In genomic region chr8:124256841-124257240, GRCm38 (mm10) we compare ENCODE assay signal across 8 mouse cellular contexts. TPM values are rescaled to one million over a fixed set of nuclear protein-coding genes. Genes with fewer than 3 reads are reported as not detected.
DNase-seq lines count a peak whose midpoint lies in the region; ATAC-seq and TF ChIP-seq lines count a peak whose summit lies in the region.

No protein-coding gene starts in this region.

- H3K36me3 ChIP-seq in kidney, adult 2 months (ENCODE audit: control insufficient read depth, insufficient read depth, low read length): no peaks in the 10 kb centered on the region
- H3K36me3 ChIP-seq in embryonic facial prominence, embryonic 15.5 days: no peaks in the 10 kb centered on the region
- no peaks in the 10 kb centered on the region for H3K36me3 ChIP-seq in midbrain, embryonic 14.5 days (ENCODE audit: control insufficient read depth, insufficient read depth, low read length)

- H3K4me1 ChIP-seq in kidney, adult 2 months (ENCODE audit: control insufficient read depth, insufficient read depth, low read length): peaks cover 26% of the 10 kb centered on the region
- H3K4me1 ChIP-seq in embryonic facial prominence, embryonic 15.5 days: peaks cover 59% of the 10 kb centered on the region
- peaks cover 34% of the 10 kb centered on the region for H3K4me1 ChIP-seq in midbrain, embryonic 14.5 days (ENCODE audit: control insufficient read depth, insufficient read depth, low read length)

- 0 out of 2 replicates have a peak overlapping the region, but pooled peaks have one; percentile 19 for H3K4me2 ChIP-seq in embryonic facial prominence, embryonic 15.5 days (replicated peaks)
- H3K4me2 ChIP-seq in midbrain, embryonic 14.5 days (ENCODE audit: low read length): no peak overlapping the region

- 0 out of 2 replicates have a peak overlapping the region, but pooled peaks have one; percentile 9 for H3K27ac ChIP-seq in kidney, adult 2 months (ENCODE audit: insufficient read depth, low read depth, low read length)
- peak overlapping the region; percentile 68 for H3K27ac ChIP-seq in embryonic facial prominence, embryonic 15.5 days (replicated peaks)
- peak overlapping the region; percentile 69 for H3K27ac ChIP-seq in midbrain, embryonic 14.5 days (replicated peaks; ENCODE audit: low read depth, low read length)

- ATAC-seq in embryonic facial prominence, embryonic 15.5 days (ENCODE audit: insufficient number of reproducible peaks, low FRiP score, low TSS enrichment, low read depth): no peak
- ATAC-seq in midbrain, embryonic 14.5 days (ENCODE audit: low FRiP score, low TSS enrichment): 0 out of 2 replicates have a peak, but pooled peaks have one; percentile 31

- intact Hi-C loops in heart, postnatal 10 days (cut with DNase I): no loop called here

- no peak for TF ChIP-seq POLR2A in kidney, adult 2 months (IDR thresholded peaks at IDR 0.05; ENCODE audit: low read depth, low read length)

- H3K9me3 ChIP-seq in embryonic facial prominence, embryonic 15.5 days (replicated peaks): no peaks in the 10 kb centered on the region
- H3K9me3 ChIP-seq in midbrain, embryonic 14.5 days (ENCODE audit: control insufficient read depth, low read length): no peaks in the 10 kb centered on the region

- no peak for DNase-seq in kidney, adult 2 months
- DNase-seq in kidney, postnatal 14 days: no peak
- DNase-seq in heart, postnatal 10 days: peak; percentile 50 to 57
- DNase-seq in midbrain, embryonic 14.5 days: no peak
- no peak for DNase-seq in right cerebral cortex, postnatal 36 days (ENCODE audit: low spot score in 2 of 2)
- no peak for DNase-seq in layer of hippocampus, adult 8-10 months (ENCODE audit: low spot score in 2 of 2)
- no peak for DNase-seq in kidney, postnatal 36 days

- TF ChIP-seq CTCF in kidney, adult 2 months (conservative IDR thresholded peaks at IDR 0.05; ENCODE audit: insufficient read depth, insufficient read length, low read depth, low read length): no peak

- H3K27me3 ChIP-seq in kidney, adult 2 months (replicated peaks; ENCODE audit: control insufficient read depth, insufficient read depth, low read length): no peaks in the 10 kb centered on the region
- H3K27me3 ChIP-seq in embryonic facial prominence, embryonic 15.5 days: no peaks in the 10 kb centered on the region
- no peaks in the 10 kb centered on the region for H3K27me3 ChIP-seq in midbrain, embryonic 14.5 days (ENCODE audit: control insufficient read depth, insufficient read depth, low read length)

- H3K9ac ChIP-seq in embryonic facial prominence, embryonic 15.5 days: 0 out of 2 replicates have a peak overlapping the region, but pooled peaks have one; percentile 4
- no peak overlapping the region for H3K9ac ChIP-seq in midbrain, embryonic 14.5 days (replicated peaks; ENCODE audit: low read length)

- H3K4me3 ChIP-seq in kidney, adult 2 months (ENCODE audit: insufficient read depth, low read depth, low read length): no peak overlapping the region
- no peak overlapping the region for H3K4me3 ChIP-seq in embryonic facial prominence, embryonic 15.5 days (replicated peaks)
- no peak overlapping the region for H3K4me3 ChIP-seq in midbrain, embryonic 14.5 days (replicated peaks; ENCODE audit: low read depth, low read length)

- 66% methylated on average over 9 of the region's 9 CpGs for WGBS in kidney, adult 2 months
- 52% methylated on average over 9 of the region's 9 CpGs for WGBS in embryonic facial prominence, embryonic 15.5 days
- 63% methylated on average over 9 of the region's 9 CpGs for WGBS in midbrain, embryonic 14.5 days

RNA-seq across cellular contexts. Expression of gene Galnt2, which starts 25.6 kb away (rescaled TPM):
- polyA plus RNA-seq in kidney, adult 2 months (2012; rRNA removed): 17.0 and 22.5 TPM in 2 replicates
- polyA plus RNA-seq in embryonic facial prominence, embryonic 15.5 days (2015; fragmentation: Nextera tagmentation; extraction: Ambion mirVana): 40.0 and 51.5 TPM in 2 replicates
- 10 to 100 TPM; 45.6 to 51.4 TPM for total RNA-seq in heart, postnatal 10 days (2021)
- polyA plus RNA-seq in midbrain, embryonic 14.5 days (2014; fragmentation: Nextera tagmentation; extraction: Ambion mirVana): 65.8 and 70.1 TPM in 2 replicates
- total RNA-seq in layer of hippocampus, adult 8-10 months (2022): 10 to 100 TPM; 33.7 to 48.5 (median 40.8) TPM

Comparison
In these comparisons a context has a peak if more than half of its experiments do, and no peak if none do; other contexts are left out.
1. DNase-seq: peak in heart, postnatal 10 days (2 of 2); none in kidney, adult 2 months (single experiment), kidney, postnatal 14 days (single experiment), midbrain, embryonic 14.5 days (single experiment), right cerebral cortex, postnatal 36 days (0 of 2), layer of hippocampus, adult 8-10 months (0 of 2) and kidney, postnatal 36 days (0 of 2).
2. H3K27ac ChIP-seq: peak in every context shown above with its lines; median percentile 69 in midbrain, embryonic 14.5 days; 68 in embryonic facial prominence, embryonic 15.5 days; 9 in kidney, adult 2 months.